Mouse (Mus musculus): Measurements from ENCODE around the gene Gm11565. TPM values are rescaled to one million over a fixed set of nuclear protein-coding genes. Genes with fewer than 3 reads are reported as not detected.
"Not testable (repeated sequence)": the region's sequence is repeated elsewhere in the genome, so short reads cannot be mapped to it uniquely, and the experiment has no call there.

The Gm11565 gene
- polyA plus RNA-seq (2016; fragmentation: Nextera tagmentation; extraction: Ambion mirVana): not detected in 2 replicates

DNA sequence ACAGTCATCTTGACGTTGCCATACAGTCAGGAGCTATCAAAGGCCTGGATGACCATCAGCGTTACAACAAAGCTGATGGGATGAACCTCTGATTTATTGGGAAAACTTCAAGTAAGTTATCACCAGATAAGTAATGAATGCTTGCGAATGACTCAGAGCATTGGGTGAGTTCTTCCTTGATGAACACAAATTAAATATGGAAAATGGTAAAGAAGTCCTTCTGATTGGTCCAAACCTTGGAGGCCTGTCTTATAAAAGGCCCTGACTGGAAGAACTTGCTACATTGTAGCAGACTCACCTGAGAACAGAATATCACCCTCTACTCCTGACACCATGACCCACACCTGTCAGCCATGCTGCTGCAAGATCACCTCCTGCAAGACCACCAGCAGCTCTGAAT is at the start of gene Gm11565:
Gene Gm11565, plus strand, starts transcription at position 301 of the 400 bp plus-strand sequence.
- Histone ChIP-seq H3K4me2 (replicated peaks) (no peak within 1 kb of the TSS), H3K4me1 (no peaks in the 10 kb centered on the region), H3K27ac (no peak within 1 kb of the TSS), H3K4me3 (no peak within 1 kb of the TSS), H3K27me3 (no peaks in the 10 kb centered on the region), H3K9ac (no peak within 1 kb of the TSS), H3K36me3 (no peaks in the 10 kb centered on the region), H3K9me3 (replicated peaks) (no peaks in the 10 kb centered on the region)
- ATAC-seq (ENCODE audit: low FRiP score): no peak
- 95% methylated on average over 3 of the region's 3 CpGs for WGBS

DNA sequence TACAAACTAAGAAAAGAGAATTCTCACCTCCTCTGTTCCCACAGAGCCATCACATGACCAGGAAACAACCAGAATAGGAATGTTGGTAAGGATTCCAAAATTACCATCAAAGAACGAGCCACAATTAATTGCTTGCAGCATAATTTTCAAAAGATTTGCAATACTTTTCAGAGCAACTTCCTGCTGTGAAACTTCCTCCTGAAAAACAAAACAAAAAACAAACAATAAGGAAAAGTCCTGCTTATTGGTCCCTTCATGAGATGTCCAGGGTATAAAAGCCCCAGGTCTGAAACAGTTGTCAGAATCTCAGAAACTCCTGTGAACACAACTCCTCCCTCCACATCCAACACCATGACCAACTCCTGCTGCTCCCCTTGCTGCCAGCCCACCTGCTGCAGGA is 41.5 kb upstream of the Gm11565 start, which contains the start of gene Krtap9-1:
Gene Krtap9-1, plus strand, starts transcription at position 301 of the 400 bp plus-strand sequence.
- H3K9ac ChIP-seq; ATAC-seq (ENCODE audit: low FRiP score); H3K27me3 ChIP-seq; H3K9me3 ChIP-seq (replicated peaks); H3K4me3 ChIP-seq; H3K27ac ChIP-seq; H3K36me3 ChIP-seq; H3K4me2 ChIP-seq (replicated peaks); H3K4me1 ChIP-seq: not testable (repeated sequence)
- 88% methylated on average over 1 of the region's 1 CpGs for WGBS

DNA sequence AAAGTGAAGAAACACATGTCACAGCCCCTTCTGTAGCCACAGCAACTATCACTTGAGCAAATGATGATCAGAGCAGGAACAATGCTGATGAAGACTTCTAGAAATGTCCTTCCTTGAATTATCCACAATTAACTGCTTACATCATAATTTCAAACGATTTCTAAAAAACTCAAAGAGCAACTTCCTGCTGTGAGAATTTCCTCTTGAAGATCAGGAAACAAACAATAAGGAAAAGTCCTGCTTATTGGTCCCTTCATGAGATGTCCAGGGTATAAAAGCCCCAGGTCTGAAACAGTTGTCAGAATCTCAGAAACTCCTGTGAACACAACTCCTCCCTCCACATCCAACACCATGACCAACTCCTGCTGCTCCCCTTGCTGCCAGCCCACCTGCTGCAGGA is 35.7 kb upstream of the Gm11565 start, which contains the start of gene Gm11567:
Gene Gm11567, plus strand, starts transcription at position 301 of the 400 bp plus-strand sequence.
- not testable (repeated sequence) for H3K27ac ChIP-seq; H3K4me1 ChIP-seq; H3K36me3 ChIP-seq; H3K9ac ChIP-seq; ATAC-seq (ENCODE audit: low FRiP score); H3K9me3 ChIP-seq (replicated peaks); H3K27me3 ChIP-seq; H3K4me3 ChIP-seq; H3K4me2 ChIP-seq (replicated peaks)
- WGBS: 47% methylated on average over 1 of the region's 1 CpGs

DNA sequence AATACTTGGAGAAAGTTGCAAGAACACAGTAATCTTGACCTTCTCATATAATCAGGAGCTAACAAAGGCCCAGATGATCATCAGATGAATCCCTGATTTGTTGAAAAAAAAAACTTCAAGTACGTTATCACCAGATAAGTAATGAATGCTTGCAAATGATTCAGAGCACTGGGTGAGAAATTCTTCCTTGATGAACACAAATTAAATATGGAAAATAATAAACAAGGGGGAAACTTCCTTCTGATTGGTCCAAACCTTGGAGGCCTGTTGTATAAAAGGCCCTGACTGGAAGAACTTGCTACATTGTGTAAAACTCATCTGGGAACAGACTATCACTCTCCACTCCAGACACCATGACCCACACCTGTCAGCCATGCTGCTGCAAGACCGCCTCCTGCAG is 6.9 kb upstream of the Gm11565 start, which contains the start of gene Krtap31-1:
Gene Krtap31-1, plus strand, starts transcription at position 301 of the 400 bp plus-strand sequence.
- no peak for ATAC-seq (ENCODE audit: low FRiP score)
- H3K4me3 ChIP-seq: no peak within 1 kb of the TSS
- no peak within 1 kb of the TSS for H3K4me2 ChIP-seq (replicated peaks)
- H3K27ac ChIP-seq: no peak within 1 kb of the TSS
- H3K9me3 ChIP-seq (replicated peaks): no peaks in the 10 kb centered on the region
- 82% methylated on average over 2 of the region's 2 CpGs for WGBS
- H3K27me3 ChIP-seq: no peaks in the 10 kb centered on the region
- no peak within 1 kb of the TSS for H3K9ac ChIP-seq
- H3K4me1 ChIP-seq: no peaks in the 10 kb centered on the region
- no peaks in the 10 kb centered on the region for H3K36me3 ChIP-seq

DNA sequence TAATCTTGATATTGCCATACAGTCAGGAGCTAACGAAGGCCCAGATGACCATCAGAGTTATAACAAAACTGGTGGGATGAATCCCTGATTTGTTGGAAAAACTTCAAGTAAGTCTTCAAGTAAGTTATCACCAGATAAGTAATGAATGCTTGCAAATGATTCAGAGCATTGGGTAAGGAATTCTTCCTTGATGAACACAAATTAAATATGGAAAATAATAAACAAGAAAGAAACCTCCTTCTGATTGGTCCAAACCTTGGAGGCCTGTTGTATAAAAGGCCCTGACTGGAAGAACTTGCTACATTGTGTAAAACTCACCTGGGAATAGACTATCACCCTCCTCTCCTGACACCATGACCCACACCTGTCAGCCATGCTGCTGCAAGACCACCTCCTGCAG is 21.4 kb downstream of the Gm11565 start, which contains the start of gene Krtap31-2:
Gene Krtap31-2, plus strand, starts transcription at position 301 of the 400 bp plus-strand sequence.
- H3K4me2 ChIP-seq (replicated peaks): no peak within 1 kb of the TSS
- H3K4me1 ChIP-seq: no peaks in the 10 kb centered on the region
- no peak within 1 kb of the TSS for H3K4me3 ChIP-seq
- H3K27ac ChIP-seq: no peak within 1 kb of the TSS
- ATAC-seq (ENCODE audit: low FRiP score): no peak
- H3K36me3 ChIP-seq: no peaks in the 10 kb centered on the region
- H3K27me3 ChIP-seq: no peaks in the 10 kb centered on the region
- H3K9me3 ChIP-seq (replicated peaks): no peaks in the 10 kb centered on the region; the same call in 1 of the 2 replicates
- 94% methylated on average over 1 of the region's 1 CpGs for WGBS
- H3K9ac ChIP-seq: no peak within 1 kb of the TSS

DNA sequence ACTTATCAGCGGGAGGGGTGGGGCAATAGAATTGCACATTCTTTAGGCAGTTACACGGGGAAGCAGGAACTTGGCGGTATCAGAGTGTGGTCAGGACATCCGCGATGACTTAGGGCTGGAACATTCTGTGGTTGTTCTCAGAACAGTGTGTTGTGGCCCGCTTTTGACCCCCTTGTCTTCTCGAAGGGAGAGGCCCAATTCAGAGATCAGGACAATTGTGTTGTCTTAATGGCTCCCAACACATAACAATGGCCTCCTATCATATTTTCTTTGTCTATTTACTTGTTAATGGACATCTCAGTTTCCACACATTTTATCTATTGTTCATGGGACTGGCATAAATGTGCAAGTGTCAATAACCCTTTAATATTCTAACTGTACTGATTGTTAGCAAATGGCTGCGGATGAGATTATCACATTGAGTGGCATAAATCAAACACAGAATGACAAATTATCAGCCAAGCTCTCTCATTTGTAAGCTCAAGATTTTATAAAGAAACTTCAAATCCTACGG is 23.3 kb downstream of the Gm11565 start:
- Histone ChIP-seq H3K27ac (no peak overlapping the region), H3K27me3 (no peaks in the 10 kb centered on the region), H3K4me3 (no peak overlapping the region), H3K9me3 (replicated peaks) (no peaks in the 10 kb centered on the region), H3K4me2 (replicated peaks) (no peak overlapping the region), H3K9ac (no peak overlapping the region), H3K36me3 (no peaks in the 10 kb centered on the region), H3K4me1 (no peaks in the 10 kb centered on the region)
- no peak for ATAC-seq (ENCODE audit: low FRiP score)
- WGBS: 84% methylated on average over 9 of the region's 9 CpGs

DNA sequence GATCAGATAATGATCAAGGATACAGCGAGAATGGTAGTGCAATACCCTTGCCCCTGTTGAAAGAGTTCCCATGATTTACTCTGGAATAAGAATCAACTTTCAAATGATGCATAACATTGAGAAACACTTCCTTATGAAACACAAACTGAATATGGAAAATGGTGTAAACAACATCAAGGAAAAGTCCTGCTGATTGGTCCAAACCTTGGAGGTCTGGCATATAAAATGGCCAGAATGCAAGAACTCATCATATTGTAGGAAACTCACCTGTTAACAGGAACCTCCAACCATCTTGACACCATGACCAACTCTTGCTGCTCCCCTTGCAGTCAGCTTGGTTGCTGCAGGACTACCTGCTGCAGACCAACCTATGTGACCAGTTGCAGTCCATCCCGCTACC is 33.6 kb downstream of the Gm11565 start, which contains the start of gene Krtap9-5:
Gene Krtap9-5, plus strand, starts transcription at position 301 of the 400 bp plus-strand sequence.
- WGBS: 86% methylated on average over 2 of the region's 2 CpGs
- H3K36me3 ChIP-seq: no peaks in the 10 kb centered on the region
- H3K4me1 ChIP-seq: no peaks in the 10 kb centered on the region
- H3K4me3 ChIP-seq: no peak within 1 kb of the TSS
- H3K9me3 ChIP-seq (replicated peaks): no peaks in the 10 kb centered on the region
- no peak within 1 kb of the TSS for H3K9ac ChIP-seq
- H3K27me3 ChIP-seq: no peaks in the 10 kb centered on the region
- no peak for ATAC-seq (ENCODE audit: low FRiP score)
- no peak within 1 kb of the TSS for H3K27ac ChIP-seq
- no peak within 1 kb of the TSS for H3K4me2 ChIP-seq (replicated peaks)

DNA sequence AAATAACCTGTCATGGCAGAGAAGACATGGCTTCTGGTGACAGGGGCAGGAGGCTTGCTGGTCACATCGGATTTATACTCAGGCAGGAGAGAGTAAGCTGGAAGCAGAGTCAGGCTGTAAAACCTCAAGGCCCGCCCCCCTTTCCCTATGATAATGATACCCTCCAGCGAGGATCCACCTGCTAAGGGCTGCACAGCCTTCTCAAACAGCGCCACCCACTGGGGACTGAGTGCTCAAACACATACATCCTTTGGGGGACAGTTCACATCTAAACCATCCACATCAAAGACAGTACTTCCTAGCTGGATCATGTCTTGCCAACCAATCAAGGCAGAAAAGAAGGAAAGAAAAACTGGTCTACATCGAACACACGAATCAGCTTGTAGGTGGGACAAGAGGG is 49.7 kb downstream of the Gm11565 start:
- no peaks in the 10 kb centered on the region for H3K27me3 ChIP-seq
- H3K9me3 ChIP-seq (replicated peaks): no peaks in the 10 kb centered on the region
- 54% methylated on average over 6 of the region's 6 CpGs for WGBS
- H3K9ac ChIP-seq: no peak overlapping the region
- H3K36me3 ChIP-seq: no peaks in the 10 kb centered on the region
- H3K4me3 ChIP-seq: no peak overlapping the region
- no peak overlapping the region for H3K4me2 ChIP-seq (replicated peaks)
- H3K27ac ChIP-seq: no peak overlapping the region
- no peaks in the 10 kb centered on the region for H3K4me1 ChIP-seq
- ATAC-seq (ENCODE audit: low FRiP score): no peak

Other genes with a start within 250 kb of the Gm11565 start
- gene Krtap4-6, start 248.8 kb upstream of the Gm11565 start, polyA plus RNA-seq (2016; fragmentation: Nextera tagmentation; extraction: Ambion mirVana): not detected in 2 replicates
- not detected in 2 replicates for gene Gm14190, start 224.0 kb upstream of the Gm11565 start, polyA plus RNA-seq (2016; fragmentation: Nextera tagmentation; extraction: Ambion mirVana)
- not detected in 2 replicates for gene Gm14180, start 180.5 kb upstream of the Gm11565 start, polyA plus RNA-seq (2016; fragmentation: Nextera tagmentation; extraction: Ambion mirVana)
- gene Gm11595, start 141.8 kb upstream of the Gm11565 start, polyA plus RNA-seq (2016; fragmentation: Nextera tagmentation; extraction: Ambion mirVana): not detected in 2 replicates
- gene Krtap4-8, start 134.0 kb upstream of the Gm11565 start, polyA plus RNA-seq (2016; fragmentation: Nextera tagmentation; extraction: Ambion mirVana): not detected in 2 replicates
- not detected in 2 replicates for gene Krtap4-9, start 129.6 kb upstream of the Gm11565 start, polyA plus RNA-seq (2016; fragmentation: Nextera tagmentation; extraction: Ambion mirVana)
- not detected in 2 replicates for gene Gm11596, start 121.3 kb upstream of the Gm11565 start, polyA plus RNA-seq (2016; fragmentation: Nextera tagmentation; extraction: Ambion mirVana)
- not detected in 2 replicates for gene Gm11569, start 115.8 kb upstream of the Gm11565 start, polyA plus RNA-seq (2016; fragmentation: Nextera tagmentation; extraction: Ambion mirVana)
- gene Gm11554, start 110.3 kb upstream of the Gm11565 start, polyA plus RNA-seq (2016; fragmentation: Nextera tagmentation; extraction: Ambion mirVana): not detected in 2 replicates
- gene Krtap4-13, start 104.9 kb upstream of the Gm11565 start, polyA plus RNA-seq (2016; fragmentation: Nextera tagmentation; extraction: Ambion mirVana): not detected in 2 replicates
- gene Gm11564, start 99.1 kb upstream of the Gm11565 start, polyA plus RNA-seq (2016; fragmentation: Nextera tagmentation; extraction: Ambion mirVana): not detected in 2 replicates
- not detected in 2 replicates for gene 2300003K06Rik, start 76.7 kb upstream of the Gm11565 start, polyA plus RNA-seq (2016; fragmentation: Nextera tagmentation; extraction: Ambion mirVana)
- gene Krtap4-16, start 63.1 kb upstream of the Gm11565 start, polyA plus RNA-seq (2016; fragmentation: Nextera tagmentation; extraction: Ambion mirVana): not detected in 2 replicates
- not detected in 2 replicates for gene Gm11568, start 56.8 kb upstream of the Gm11565 start, polyA plus RNA-seq (2016; fragmentation: Nextera tagmentation; extraction: Ambion mirVana)
- gene Gm11559, start 50.3 kb upstream of the Gm11565 start, polyA plus RNA-seq (2016; fragmentation: Nextera tagmentation; extraction: Ambion mirVana): not detected in 2 replicates
- gene Krtap9-1, start 41.4 kb upstream of the Gm11565 start, polyA plus RNA-seq (2016; fragmentation: Nextera tagmentation; extraction: Ambion mirVana): not detected in 2 replicates
- gene Gm11567, start 35.6 kb upstream of the Gm11565 start, polyA plus RNA-seq (2016; fragmentation: Nextera tagmentation; extraction: Ambion mirVana): not detected in 2 replicates
- gene Krtap31-1, start 6.8 kb upstream of the Gm11565 start, polyA plus RNA-seq (2016; fragmentation: Nextera tagmentation; extraction: Ambion mirVana): not detected in 2 replicates
- gene Krtap31-2, start 21.5 kb downstream of the Gm11565 start, polyA plus RNA-seq (2016; fragmentation: Nextera tagmentation; extraction: Ambion mirVana): not detected in 2 replicates
- gene Krtap9-5, start 33.7 kb downstream of the Gm11565 start, polyA plus RNA-seq (2016; fragmentation: Nextera tagmentation; extraction: Ambion mirVana): not detected in 2 replicates
- not detected in 2 replicates for gene Krtap29-1, start 64.3 kb downstream of the Gm11565 start, polyA plus RNA-seq (2016; fragmentation: Nextera tagmentation; extraction: Ambion mirVana)
- not detected in 2 replicates for gene Krtap16-1, start 71.8 kb downstream of the Gm11565 start, polyA plus RNA-seq (2016; fragmentation: Nextera tagmentation; extraction: Ambion mirVana)
- not detected in 2 replicates for gene Krtap17-1, start 79.2 kb downstream of the Gm11565 start, polyA plus RNA-seq (2016; fragmentation: Nextera tagmentation; extraction: Ambion mirVana)
- gene Krt33a, start 101.5 kb downstream of the Gm11565 start, polyA plus RNA-seq (2016; fragmentation: Nextera tagmentation; extraction: Ambion mirVana): not detected in 2 replicates
- gene Krt33b, start 115.1 kb downstream of the Gm11565 start, polyA plus RNA-seq (2016; fragmentation: Nextera tagmentation; extraction: Ambion mirVana): 0.14 TPM in 1 of 2 replicates, not detected in the other
- gene Krt34, start 126.8 kb downstream of the Gm11565 start, polyA plus RNA-seq (2016; fragmentation: Nextera tagmentation; extraction: Ambion mirVana): not detected in 2 replicates
- not detected in 2 replicates for gene Krt31, start 135.8 kb downstream of the Gm11565 start, polyA plus RNA-seq (2016; fragmentation: Nextera tagmentation; extraction: Ambion mirVana)
- not detected in 2 replicates for gene Krt32, start 173.5 kb downstream of the Gm11565 start, polyA plus RNA-seq (2016; fragmentation: Nextera tagmentation; extraction: Ambion mirVana)
- gene Krt35, start 181.5 kb downstream of the Gm11565 start, polyA plus RNA-seq (2016; fragmentation: Nextera tagmentation; extraction: Ambion mirVana): not detected in 2 replicates
- not detected in 2 replicates for gene Krt36, start 190.9 kb downstream of the Gm11565 start, polyA plus RNA-seq (2016; fragmentation: Nextera tagmentation; extraction: Ambion mirVana)
- not detected in 2 replicates for gene Krt13, start 206.8 kb downstream of the Gm11565 start, polyA plus RNA-seq (2016; fragmentation: Nextera tagmentation; extraction: Ambion mirVana)
- 10.5 and 17.3 TPM in 2 replicates for gene Krt15, start 221.2 kb downstream of the Gm11565 start, polyA plus RNA-seq (2016; fragmentation: Nextera tagmentation; extraction: Ambion mirVana)
- gene Krt19, start 233.9 kb downstream of the Gm11565 start, polyA plus RNA-seq (2016; fragmentation: Nextera tagmentation; extraction: Ambion mirVana): 4.5 and 6.7 TPM in 2 replicates